Mouse (Mus musculus): ENCODE measurements around the gene Tnxb.
"Not testable (repeated sequence)": the region's sequence is repeated elsewhere in the genome, so short reads cannot be mapped to it uniquely, and the experiment has no call there.

Tnxb gene

DNA sequence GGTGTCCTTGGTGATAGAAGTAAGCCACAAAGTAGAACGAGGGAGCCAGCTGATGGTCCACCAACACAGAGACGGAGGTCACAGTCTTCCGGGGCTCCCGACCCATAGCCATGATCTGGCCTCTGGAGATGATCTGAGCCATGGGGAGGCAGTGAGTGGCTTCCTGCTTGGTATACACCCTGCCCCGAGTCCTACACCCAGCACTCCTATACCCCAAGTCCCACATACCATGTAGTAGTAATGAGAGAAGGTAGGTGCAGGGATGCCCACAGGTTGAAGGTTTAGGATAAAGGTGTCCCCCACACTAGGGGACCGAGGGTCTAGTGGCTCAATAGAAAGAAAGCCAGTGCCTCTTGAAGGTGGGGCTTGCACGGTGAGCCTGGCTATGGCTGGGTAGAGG, 69.4 kb downstream of the Tnxb start:
- DNase-seq (ENCODE audit: low spot score) = not testable (repeated sequence)

DNA sequence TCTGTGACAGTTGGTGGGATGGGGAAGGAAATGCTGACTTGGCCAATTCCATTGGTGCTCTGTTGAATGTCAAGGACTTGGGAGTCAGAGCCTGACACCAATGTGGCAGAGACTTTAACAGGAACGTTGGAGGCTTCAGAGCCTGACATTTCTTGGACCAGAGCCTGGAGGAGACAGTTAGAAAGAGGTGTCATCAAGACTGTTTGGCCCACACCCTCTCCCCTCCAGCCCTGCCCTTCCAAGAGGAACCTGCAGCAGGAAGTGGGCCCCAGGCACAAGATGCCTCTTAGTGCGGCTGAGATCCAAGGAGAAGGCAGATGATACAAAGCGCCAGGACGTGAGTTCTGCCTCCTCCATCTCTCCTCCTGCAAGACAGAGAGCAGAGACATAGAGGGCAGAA, 69.9 kb downstream of the Tnxb start:
- no peak for DNase-seq (ENCODE audit: low spot score)

DNA sequence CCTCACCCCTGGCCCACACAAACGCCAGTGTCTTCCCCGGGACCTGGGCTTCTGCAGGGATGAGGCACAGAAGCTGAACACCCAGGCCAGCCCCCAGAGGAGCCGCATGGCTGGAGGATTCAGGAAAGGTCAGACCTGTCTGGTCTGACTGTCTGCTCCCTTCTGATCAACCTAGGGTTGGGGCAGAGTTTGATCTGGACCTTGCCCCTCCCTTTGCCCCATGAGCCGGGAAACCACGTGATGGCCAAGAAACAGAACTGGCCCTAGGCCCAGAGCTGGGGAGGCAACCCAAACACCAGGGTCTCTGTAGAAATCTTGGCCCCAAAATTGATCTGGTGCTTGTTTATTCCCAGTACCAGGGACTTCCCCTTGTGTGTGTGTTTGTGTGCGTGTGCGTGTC, 73.4 kb downstream of the Tnxb start, which contains the start of gene C4b:
Gene C4b (minus strand): TSS at position 164 of the 400 bp plus-strand sequence.
- DNase-seq (ENCODE audit: low spot score) = no peak

DNA sequence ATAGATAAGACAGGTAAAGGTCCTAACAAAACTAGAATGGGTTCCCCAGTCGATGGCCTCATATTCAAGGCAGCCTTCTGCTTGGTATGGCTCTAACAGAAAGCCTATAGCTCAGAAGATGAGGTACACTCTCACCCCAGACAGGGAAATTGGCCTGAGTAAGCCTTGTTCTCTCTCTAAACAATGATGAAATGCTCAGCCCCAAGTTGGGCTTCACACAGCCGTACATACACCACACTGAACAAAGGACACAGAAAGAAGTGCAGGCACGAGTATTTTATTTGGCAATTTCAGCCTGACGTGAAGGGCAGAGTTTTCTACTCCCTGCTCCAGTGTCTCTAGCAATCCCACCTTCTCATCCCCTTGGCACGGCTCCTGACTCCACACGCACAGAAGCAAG, 73.9 kb downstream of the Tnxb start:
- DNase-seq (ENCODE audit: low spot score) = no peak

DNA sequence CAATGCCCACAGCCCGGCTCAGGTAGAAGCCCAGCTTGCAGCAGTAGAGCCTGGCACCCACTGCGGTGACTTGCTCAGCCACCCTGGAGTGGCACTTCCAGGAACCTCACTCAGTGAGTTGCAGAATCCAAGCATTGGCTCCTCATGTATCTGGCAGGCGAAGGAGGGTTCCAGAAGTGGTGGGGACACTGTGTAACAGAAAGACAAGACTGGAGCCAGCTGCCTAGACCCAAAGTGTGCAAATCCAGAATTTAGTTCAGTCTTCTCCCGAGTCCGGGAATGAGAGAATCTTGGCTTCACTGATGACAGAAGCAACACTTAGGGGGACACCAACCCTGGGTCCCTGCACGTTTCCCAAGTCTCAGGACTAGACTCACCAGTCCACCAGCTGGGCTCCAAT, 74.3 kb downstream of the Tnxb start:
- not testable (repeated sequence) for DNase-seq (ENCODE audit: low spot score)

DNA sequence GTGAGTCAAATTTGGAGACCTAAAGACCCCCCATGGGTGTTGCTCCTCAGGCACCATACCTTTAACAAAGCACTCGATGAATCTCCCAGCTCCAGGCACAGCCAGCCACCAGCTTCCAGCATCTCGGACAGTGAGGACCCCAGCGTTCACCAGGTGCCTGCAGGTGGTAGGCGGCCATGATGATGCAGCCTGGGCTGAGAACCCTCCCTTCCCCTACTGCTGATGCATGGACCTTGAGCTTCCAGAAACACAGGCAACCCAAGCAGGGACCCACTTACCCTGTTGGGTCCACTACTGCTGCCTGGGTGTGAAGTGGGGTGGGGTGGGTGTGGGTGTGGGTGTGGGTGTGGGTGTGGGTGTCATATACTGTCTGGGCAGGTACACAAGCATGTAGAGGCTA, 74.8 kb downstream of the Tnxb start:
- DNase-seq (ENCODE audit: low spot score) = not testable (repeated sequence)

DNA sequence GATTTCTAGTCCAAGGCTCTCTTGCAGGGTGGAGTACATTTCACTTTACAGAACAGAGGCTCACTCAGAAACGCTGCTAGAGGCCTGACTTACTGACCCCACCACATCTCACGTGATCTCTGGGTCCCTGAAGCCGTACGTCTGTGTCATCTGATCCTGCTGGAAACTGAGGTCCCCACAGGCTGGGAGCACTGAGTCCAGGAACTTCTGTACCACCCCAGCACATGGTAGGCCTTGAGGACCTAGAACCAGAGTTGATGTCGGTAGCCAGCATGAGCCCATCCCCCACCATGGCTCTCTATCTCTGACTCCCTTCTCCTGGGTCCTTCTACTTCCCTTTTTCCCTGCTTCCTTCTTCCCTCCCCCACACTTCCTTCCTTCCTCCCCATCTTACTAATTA, 76.2 kb downstream of the Tnxb start:
- DNase-seq (ENCODE audit: low spot score) = no peak

DNA sequence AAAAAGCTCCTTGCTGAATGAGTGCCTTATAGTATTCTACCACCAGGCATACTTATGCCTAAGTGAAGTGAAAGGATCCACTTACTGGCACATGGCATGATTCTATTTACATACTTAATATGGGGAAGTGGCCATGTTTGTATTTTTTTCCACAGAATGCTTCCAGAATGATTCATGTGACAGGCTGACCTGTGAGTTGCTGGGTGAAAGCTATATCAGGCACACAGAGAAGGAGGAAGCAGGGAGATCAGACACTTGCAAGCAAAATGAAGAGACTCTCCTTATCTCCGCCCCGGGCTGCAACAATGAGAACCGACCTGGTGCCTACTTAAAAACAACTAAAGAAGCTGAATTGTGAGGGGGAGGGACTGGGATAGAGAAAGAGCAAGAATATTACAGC, 91.1 kb downstream of the Tnxb start:
- no peak for DNase-seq (ENCODE audit: low spot score)
